Mouse (Mus musculus) spleen, adult 2 months (tissue): ENCODE measurements around the gene Mettl27.

ENCODE experiments used
- CTCF ChIP-seq: fragments of 200-500 bp; IDR thresholded peaks from 2 replicates; pipeline ENCODE4 v1.5.1; 2011; ENCODE audit warnings: mild to moderate bottlenecking, inconsistent platforms; ENCODE audit not compliant: insufficient read depth, insufficient read length, insufficient replicate concordance; ENCODE audit errors: extremely low read depth
- POLR2A ChIP-seq: fragments of 200-500 bp; IDR thresholded peaks from 2 replicates; pipeline ENCODE4 v1.6.1; 2011; ENCODE audit warnings: low read depth, low read length, inconsistent platforms

DNA sequence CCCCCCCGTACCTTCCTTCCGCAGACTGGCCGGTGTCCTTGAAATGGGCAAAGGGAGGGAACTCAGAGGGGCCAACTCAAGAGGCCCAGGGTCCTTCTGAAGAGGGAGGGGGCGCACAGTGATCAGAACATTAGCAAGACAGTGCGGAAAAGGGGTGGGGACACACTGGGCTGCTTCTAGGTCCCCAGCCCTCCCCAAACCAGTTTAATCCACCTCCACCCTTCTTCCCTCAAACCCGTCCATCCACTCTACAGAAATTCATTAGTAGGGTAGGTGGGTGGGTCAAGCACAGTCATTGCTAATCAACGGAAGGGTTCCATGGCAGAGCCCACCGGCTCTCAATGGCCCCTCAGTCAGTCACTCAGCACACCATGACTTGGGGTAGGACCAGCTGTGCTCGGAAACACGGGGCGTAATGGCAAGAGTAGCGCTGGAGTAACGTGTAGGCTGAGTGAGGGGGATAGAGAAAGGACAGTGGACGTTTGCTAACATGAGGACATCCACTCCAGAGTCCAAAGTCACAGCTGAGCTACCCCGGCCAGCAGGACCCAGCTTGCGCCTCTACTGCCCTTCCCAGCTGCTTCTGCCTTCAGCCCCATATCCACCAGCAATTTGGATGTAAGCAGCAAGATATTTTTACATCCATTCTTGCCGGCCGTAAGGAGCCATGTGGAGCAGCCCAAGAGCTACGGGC, 13.2 kb downstream of the Mettl27 start:
- no peak for TF ChIP-seq CTCF
- no peak for TF ChIP-seq POLR2A
